Mouse (Mus musculus) CD4-positive helper T cell, adult 2 months (primary cell): ENCODE results near the gene Ddi2.

ENCODE experiments used
- DNase-seq: peaks from one replicate; pipeline ENCODE4 v3.0.0-alpha.2; 2012; ENCODE audit warnings: low read depth, missing footprints, low spot score

The Ddi2 gene

GRCm38 (mm10) chr4:141655908-141656608 is 67.2 kb downstream of the Ddi2 start:
- no peak for DNase-seq

GRCm38 (mm10) chr4:141654509-141654908 is 68.7 kb downstream of the Ddi2 start:
- DNase-seq, result no peak

DNA sequence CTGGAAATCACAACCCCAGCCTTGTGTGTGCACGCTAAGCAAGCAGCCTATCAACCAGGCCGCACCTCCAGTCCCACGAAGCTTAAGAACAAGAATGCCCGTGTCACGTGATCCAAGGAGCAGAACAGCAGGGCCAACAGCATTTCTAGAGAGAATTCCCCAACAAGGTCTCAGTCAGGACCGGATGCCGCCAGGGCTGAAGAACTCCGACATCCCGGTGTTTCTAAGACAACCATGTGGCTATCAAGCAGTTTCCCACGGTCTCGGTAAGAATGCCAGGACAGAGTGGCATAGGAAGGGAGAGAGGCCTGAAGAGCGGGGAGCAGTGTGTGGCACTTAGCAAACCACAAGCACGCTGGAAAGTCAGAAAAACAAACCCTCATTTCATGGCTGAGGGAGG is 69.4 kb downstream of the Ddi2 start:
- no peak for DNase-seq

DNA sequence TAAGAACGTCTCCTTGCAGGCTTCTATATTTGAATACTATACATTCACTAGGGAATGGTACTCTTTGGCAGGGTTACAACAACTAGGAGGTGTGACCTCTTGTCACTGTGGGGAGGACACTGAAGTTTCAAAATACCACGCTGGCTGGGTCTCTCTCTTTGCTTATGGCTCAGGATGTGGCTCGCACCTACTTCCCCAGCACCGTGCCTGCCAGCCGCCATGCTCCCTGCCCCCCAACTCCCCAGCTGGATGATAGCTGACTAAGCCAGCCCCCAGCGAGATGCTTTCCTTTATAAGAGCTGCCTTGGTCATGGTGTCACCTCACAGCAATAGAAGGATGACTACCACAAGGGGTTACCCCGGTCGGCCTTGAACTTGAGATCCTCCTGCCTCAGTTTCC is 70.2 kb downstream of the Ddi2 start:
- DNase-seq, result no peak

GRCm38 (mm10) chr4:141651944-141652343 is 71.3 kb downstream of the Ddi2 start:
- DNase-seq, result no peak

DNA sequence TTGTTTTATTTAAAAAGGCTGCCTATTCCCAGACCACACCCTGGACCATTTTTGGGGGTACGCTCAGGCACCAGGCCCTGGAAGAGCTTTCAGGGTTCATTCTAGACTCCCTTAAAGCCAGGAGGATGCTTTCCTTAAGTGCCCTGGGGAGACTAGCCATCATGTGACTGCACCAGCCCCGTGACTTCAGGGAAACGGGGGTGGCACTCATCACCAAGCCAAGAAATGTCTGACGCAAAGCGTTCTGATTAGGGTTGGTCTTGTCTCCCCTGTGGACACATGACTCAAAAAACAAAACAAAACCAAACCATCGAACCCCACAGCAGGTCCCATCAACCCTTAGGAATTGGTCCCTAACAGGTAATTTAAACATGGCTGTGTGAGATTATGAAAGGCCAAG is 71.9 kb downstream of the Ddi2 start:
- DNase-seq, result no peak

DNA sequence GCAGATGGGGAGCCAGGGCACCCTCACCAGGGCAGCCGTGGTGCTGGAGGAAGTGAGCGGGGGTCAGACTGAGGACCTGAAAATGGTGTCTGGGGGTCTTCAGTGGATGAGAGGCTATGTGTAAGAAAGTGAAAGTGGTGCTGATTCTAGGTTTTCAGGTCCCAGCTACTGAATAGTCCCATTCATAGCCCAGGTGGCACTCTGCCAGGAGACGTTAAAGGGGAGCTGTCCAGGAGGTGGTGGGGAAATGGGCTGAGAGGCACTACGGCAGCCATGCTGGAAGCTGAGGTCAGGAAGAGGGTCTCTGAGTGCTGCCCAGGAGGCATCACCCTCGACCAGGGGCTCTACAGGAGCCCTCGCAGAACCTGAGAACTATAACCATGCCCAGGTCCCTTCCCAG is 74.0 kb downstream of the Ddi2 start:
- no peak for DNase-seq

GRCm38 (mm10) chr4:141648262-141648661 is 75.0 kb downstream of the Ddi2 start:
- no peak for DNase-seq

- no peak for DNase-seq
Observed at GRCm38 (mm10) chr4:141647187-141647586, 76.0 kb downstream of the Ddi2 start.

GRCm38 (mm10) chr4:141645988-141646387 is 77.2 kb downstream of the Ddi2 start:
- DNase-seq, result no peak

DNA sequence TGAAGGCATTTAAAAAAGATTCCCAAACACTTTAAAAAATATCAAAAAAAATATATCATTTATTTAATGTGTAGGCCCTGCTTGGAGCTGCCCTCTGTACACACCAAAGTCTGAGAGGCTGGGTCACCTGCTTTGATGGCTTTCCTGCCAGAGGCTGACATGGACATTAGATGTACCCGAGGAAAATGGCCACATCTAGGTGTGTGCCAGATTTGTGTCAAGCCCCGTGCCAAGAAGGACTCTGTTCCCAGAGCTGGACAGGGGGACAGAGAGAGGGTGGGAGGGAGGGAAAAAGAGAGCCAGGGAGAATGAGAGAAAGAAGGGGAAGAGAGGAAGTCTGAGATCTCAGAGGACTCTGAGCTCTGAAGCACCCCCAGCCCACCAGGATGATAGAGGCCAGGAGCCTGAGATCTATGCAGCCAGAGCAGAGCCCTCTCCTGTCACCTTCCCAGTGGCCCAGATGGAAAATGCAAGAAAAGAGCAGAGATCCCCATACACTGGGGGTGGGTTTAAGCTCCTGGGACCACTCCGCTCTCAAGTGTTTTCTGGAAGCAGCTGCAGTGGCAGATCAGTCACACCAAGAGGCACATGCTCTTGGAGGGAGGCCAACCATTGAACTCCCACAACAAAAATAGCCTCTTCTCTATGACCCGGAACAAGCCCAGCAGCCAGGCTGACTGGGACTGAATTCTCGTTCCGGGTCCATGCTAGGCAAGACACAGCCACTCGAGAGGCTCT is 79.9 kb downstream of the Ddi2 start:
- no peak for DNase-seq

DNA sequence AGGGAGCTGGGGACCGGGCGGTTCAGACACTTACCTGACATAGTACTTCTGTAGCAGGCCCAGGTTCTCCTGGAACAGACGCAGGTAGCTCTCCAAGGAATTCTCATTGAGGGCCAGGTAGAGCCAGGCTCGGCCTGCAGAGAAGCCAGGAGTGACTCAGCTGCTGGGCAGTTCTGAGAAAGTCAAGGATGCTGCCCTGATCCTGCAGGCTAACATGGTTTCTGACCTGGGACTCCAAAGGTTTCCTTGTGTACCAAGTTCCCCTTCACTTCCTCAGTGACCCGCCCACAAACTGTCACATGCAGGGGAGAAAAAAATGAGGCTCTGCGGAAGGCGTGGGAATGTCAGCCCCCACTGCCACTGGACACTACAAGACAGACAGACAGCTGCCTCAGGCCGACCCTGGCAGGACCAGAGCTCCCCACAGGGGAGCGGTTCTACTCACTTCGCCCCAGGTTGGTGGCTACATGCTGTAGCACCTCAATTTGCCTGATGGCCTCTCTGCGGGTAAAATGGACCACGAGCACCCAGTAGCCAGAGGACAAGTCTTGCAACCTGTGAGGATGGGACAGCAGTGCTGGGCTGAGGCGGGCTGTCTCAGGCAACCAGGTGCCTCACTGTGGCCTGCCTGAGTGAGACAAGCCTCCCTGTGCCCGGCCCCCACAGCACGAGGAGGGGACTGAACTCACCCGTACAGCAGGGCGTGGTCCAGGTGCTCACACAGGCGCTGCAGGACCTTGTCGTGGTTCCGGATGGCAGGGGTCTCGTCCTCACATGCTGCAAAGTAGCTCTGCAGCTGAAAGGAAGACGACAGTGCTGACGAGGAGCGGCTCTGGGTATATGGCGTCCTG is 81.0 kb downstream of the Ddi2 start:
- DNase-seq, result no peak

- no peak for DNase-seq
Observed at GRCm38 (mm10) chr4:141641353-141641771, 81.9 kb downstream of the Ddi2 start.

DNA sequence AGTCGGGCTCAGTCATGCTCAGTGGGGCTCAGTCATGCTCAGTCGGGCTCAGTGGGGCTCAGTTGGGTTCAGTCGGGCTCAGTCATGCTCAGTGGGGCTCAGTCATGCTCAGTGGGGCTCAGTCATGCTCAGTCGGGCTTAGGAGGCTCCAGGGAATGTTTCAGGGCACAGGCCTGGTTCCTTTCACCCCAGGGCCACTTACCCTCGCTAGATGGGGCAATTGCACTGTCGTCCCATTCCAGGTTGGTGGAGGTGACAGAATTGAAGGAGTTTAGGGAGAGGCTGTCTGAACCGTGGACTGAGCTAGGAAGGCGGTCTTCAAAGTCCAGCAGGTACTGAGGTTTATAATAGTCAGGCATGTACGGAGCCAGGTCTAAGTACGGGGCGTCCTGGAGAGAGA is 83.7 kb downstream of the Ddi2 start:
- DNase-seq, result no peak

GRCm38 (mm10) chr4:141636693-141637092 is 86.5 kb downstream of the Ddi2 start:
- no peak for DNase-seq

GRCm38 (mm10) chr4:141635991-141636390 is 87.2 kb downstream of the Ddi2 start:
- DNase-seq, result no peak

- no peak for DNase-seq
Observed at GRCm38 (mm10) chr4:141632111-141632873, 90.9 kb downstream of the Ddi2 start.

- no peak for DNase-seq
Observed at GRCm38 (mm10) chr4:141631250-141631649, 92.0 kb downstream of the Ddi2 start.

DNA sequence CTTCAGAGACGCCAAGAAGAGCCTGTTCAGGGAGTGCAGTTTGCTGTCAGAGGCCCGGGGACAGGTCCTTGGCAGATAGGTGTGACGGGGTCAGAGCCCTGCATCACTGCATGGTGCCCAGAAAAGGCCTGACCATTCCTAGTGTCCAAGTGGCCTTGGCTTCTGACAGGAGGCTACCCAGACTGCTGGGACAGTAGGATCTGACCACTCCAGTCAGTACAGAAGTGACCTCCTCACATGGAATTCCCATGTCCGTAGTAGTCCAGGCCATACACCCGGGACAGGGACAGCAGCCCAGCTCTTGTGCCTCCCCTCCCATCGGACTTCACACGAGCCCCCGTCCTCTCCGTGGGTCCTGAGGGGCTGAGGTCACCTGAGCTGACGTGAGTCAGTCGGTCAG is 93.2 kb downstream of the Ddi2 start:
- no peak for DNase-seq

- DNase-seq, result no peak
Observed at GRCm38 (mm10) chr4:141628661-141629060, 94.6 kb downstream of the Ddi2 start.
